Comparison of ENCODE assay signal across 13 mouse cellular contexts in genomic region chr3:136761292-136761978, GRCm38 (mm10).
DNase-seq lines count a peak whose midpoint lies in the region; ATAC-seq and TF ChIP-seq lines count a peak whose summit lies in the region.
"Had no signal": no experiment of that assay in that cellular context is flagged by ENCODE, and none has a peak within 500 bp of the region (broad histone marks: within the 10 kb centered on the region; RNA-seq: fewer than 3 reads in every experiment).

No protein-coding gene starts in this region.

- no peak for TF ChIP-seq RAD21 in MEL (IDR thresholded peaks at IDR 0.05; ENCODE audit: low read depth, low read length)

- H3K79me2 ChIP-seq in MEL (ENCODE audit: control insufficient read depth, insufficient read depth, low read length, poor library complexity): peaks cover 5% of the 10 kb centered on the region

- DNase-seq in A20 (ENCODE audit: low read depth, low spot score): peak; percentile 63
- DNase-seq in MEL (ENCODE audit: low read depth, low spot score): peak; percentile 83
- DNase-seq in heart, adult 11 months: no peak
- no peak for DNase-seq in thymus, postnatal 10 days (ENCODE audit: low spot score in 2 of 2)
- DNase-seq in lung, adult 18-20 months: no peak
- no peak for DNase-seq in right cerebral cortex, postnatal 14 days
- DNase-seq: kidney, postnatal 10 days; lung, embryonic 14.5 days; thymus, postnatal 36 days had no signal

- TF ChIP-seq POLR2A in MEL (IDR thresholded peaks at IDR 0.05; ENCODE audit: control insufficient read depth in 1 of 2, insufficient read depth in 1 of 2, low read depth in 1 of 2, low read length in 2 of 2, poor library complexity in 1 of 2): no peak

- peak; percentile 88 for ATAC-seq in common myeloid progenitor, adult 5-6 weeks (replicated peaks; ENCODE audit: low read depth, poor library complexity, severe bottlenecking)
- ATAC-seq in megakaryocyte, adult 5-6 weeks (ENCODE audit: poor library complexity, severe bottlenecking): peak; percentile 79

- peak; percentile 52 to 66; a peak in 2 of 4 replicates for TF ChIP-seq EP300 in MEL (IDR thresholded peaks at IDR 0.05; ENCODE audit: low read depth in 1 of 2, low read length in 2 of 2)

- H3K4me3 ChIP-seq in MEL (ENCODE audit: control insufficient read depth in 1 of 2, insufficient read depth in 1 of 2, low read depth in 2 of 2, low read length in 2 of 2): peak overlapping the region; percentile 9 to 26
- H3K4me3 ChIP-seq: heart, embryonic 12.5 days; hindbrain, embryonic 15.5 days had no signal

- peaks cover 0 to 31% of the 10 kb centered on the region in 2 experiments; a peak in 2 of 4 replicates for H3K36me3 ChIP-seq in MEL (ENCODE audit: control insufficient read depth in 1 of 2, insufficient read depth in 2 of 2, low read length in 2 of 2)
- H3K36me3 ChIP-seq: heart, embryonic 12.5 days; hindbrain, embryonic 15.5 days had no signal

- no peaks in the 10 kb centered on the region for H3K27me3 ChIP-seq in MEL (ENCODE audit: control insufficient read depth in 1 of 2, insufficient read depth in 2 of 2, low read length in 2 of 2)
- H3K27me3 ChIP-seq: heart, embryonic 12.5 days; hindbrain, embryonic 15.5 days had no signal

- H3K27ac ChIP-seq in MEL (ENCODE audit: control insufficient read depth, low read depth, low read length): peak overlapping the region; percentile 80
- H3K27ac ChIP-seq: hindbrain, embryonic 15.5 days had no signal

- H3K9ac ChIP-seq in MEL (ENCODE audit: control insufficient read depth, low read depth, low read length, poor library complexity, severe bottlenecking): peak overlapping the region; percentile 20; the same call in 1 of the 2 replicates
- H3K9ac ChIP-seq: heart, embryonic 12.5 days; hindbrain, embryonic 15.5 days; lung, embryonic 14.5 days had no signal

- peaks cover 14 to 32% of the 10 kb centered on the region in 2 experiments for H3K4me1 ChIP-seq in MEL (ENCODE audit: control insufficient read depth in 1 of 2, insufficient read depth in 2 of 2, low read length in 2 of 2)

- TF ChIP-seq CTCF in MEL (IDR thresholded peaks at IDR 0.05 in 2 of 3, conservative IDR thresholded peaks at IDR 0.05 in 1 of 3; ENCODE audit: control insufficient read depth in 1 of 3, insufficient read depth in 1 of 3, low read depth in 2 of 3, low read length in 3 of 3, poor library complexity in 1 of 3, severe bottlenecking in 1 of 3): no peak

- H3K9me3 ChIP-seq in MEL (replicated peaks; ENCODE audit: insufficient read depth, low read length): no peaks in the 10 kb centered on the region
- H3K9me3 ChIP-seq: heart, embryonic 12.5 days; hindbrain, embryonic 15.5 days had no signal

TF ChIP-seq in MEL, 35 proteins besides CTCF, POLR2A, EP300 and RAD21:
- peak; percentile 50; the same call in 1 of the 2 replicates for TF ChIP-seq MYC (IDR thresholded peaks at IDR 0.05; ENCODE audit: low read depth, low read length)
- no peak for TF ChIP-seq MYB (IDR thresholded peaks at IDR 0.05; ENCODE audit: low read depth, low read length)
- no peak for TF ChIP-seq ZNF384 (IDR thresholded peaks at IDR 0.05; ENCODE audit: low read depth, low read length)
- TF ChIP-seq MAFK (IDR thresholded peaks at IDR 0.05; ENCODE audit: borderline replicate concordance, low read depth, low read length): peak; percentile 62; the same call in 1 of the 2 replicates
- TF ChIP-seq MXI1 (IDR thresholded peaks at IDR 0.05; ENCODE audit: low read depth, low read length): peak; percentile 86
- no peak for TF ChIP-seq E2F4 (IDR thresholded peaks at IDR 0.05; ENCODE audit: borderline replicate concordance, low read depth, low read length)
- TF ChIP-seq SIN3A (IDR thresholded peaks at IDR 0.05; ENCODE audit: low read length): peak; percentile 50; the same call in 1 of the 2 replicates
- peak; percentile 77 for TF ChIP-seq GATA1 (IDR thresholded peaks at IDR 0.05; ENCODE audit: low read depth, low read length)
- TF ChIP-seq HCFC1 (IDR thresholded peaks at IDR 0.05; ENCODE audit: low read depth, low read length): no peak
- TF ChIP-seq TCF12 (IDR thresholded peaks at IDR 0.05; ENCODE audit: low read depth, low read length): peak; percentile 29; the same call in 1 of the 2 replicates
- peak; percentile 45; the same call in 1 of the 2 replicates for TF ChIP-seq MAZ (IDR thresholded peaks at IDR 0.05; ENCODE audit: low read depth, low read length)
- TF ChIP-seq GABPA (IDR thresholded peaks at IDR 0.05; ENCODE audit: low read depth, low read length): peak; percentile 67; the same call in 1 of the 2 replicates
- TF ChIP-seq MAX (IDR thresholded peaks at IDR 0.05; ENCODE audit: low read length): peak; percentile 50; the same call in 1 of the 2 replicates
- TF ChIP-seq NRF1 (IDR thresholded peaks at IDR 0.05; ENCODE audit: insufficient read depth, low read depth, low read length, poor library complexity, severe bottlenecking): no peak
- 0 out of 2 replicates have a peak, but pooled peaks have one; percentile 34 for TF ChIP-seq TBP (IDR thresholded peaks at IDR 0.05; ENCODE audit: low read depth, low read length)
- no peak for TF ChIP-seq ZKSCAN1 (IDR thresholded peaks at IDR 0.05; ENCODE audit: low read depth, low read length)
- peak; percentile 55; the same call in 1 of the 2 replicates for TF ChIP-seq ETS1 (IDR thresholded peaks at IDR 0.05; ENCODE audit: low read depth, low read length)

Comparison
In these comparisons a context has a peak if more than half of its experiments do, and no peak if none do; other contexts are left out.
1. DNase-seq: peak in A20 (single experiment) and MEL (single experiment); none in heart, adult 11 months (single experiment), thymus, postnatal 10 days (0 of 2), lung, adult 18-20 months (0 of 2) and right cerebral cortex, postnatal 14 days (single experiment).